Mouse (Mus musculus): ENCODE measurements around the gene Numb. TPM values are rescaled to one million over a fixed set of nuclear protein-coding genes. Genes with fewer than 3 reads are reported as not detected.

Numb gene
- total RNA-seq, 2 experiments from 2014 or later = 26.7 to 38.7 TPM

DNA sequence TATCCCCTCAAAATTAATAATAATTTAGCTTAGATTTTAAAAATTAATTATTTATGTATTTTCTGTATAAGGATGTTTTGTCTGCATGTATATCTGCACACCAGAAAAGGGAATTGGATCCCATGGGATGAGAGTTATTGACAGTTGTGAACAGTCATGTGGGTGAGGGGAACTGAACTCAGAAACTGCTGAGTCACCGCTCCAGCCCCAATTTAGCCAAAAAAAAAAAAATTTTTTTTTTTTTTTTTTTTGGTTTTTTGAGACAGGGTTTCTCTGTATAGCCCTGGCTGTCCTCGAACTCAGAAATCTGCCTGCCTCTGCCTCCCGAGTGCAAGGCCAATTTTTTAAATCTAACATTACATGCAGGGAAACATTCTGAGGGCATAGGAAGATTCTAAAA is 109.8 kb downstream of the Numb start:
- DNase-seq (ENCODE audit: low spot score in 2 of 2) = no peak
- no peak for TF ChIP-seq CTCF (conservative IDR thresholded peaks at IDR 0.05)
- Histone ChIP-seq H3K27ac (no peak overlapping the region), H3K4me3 (no peak overlapping the region)

DNA sequence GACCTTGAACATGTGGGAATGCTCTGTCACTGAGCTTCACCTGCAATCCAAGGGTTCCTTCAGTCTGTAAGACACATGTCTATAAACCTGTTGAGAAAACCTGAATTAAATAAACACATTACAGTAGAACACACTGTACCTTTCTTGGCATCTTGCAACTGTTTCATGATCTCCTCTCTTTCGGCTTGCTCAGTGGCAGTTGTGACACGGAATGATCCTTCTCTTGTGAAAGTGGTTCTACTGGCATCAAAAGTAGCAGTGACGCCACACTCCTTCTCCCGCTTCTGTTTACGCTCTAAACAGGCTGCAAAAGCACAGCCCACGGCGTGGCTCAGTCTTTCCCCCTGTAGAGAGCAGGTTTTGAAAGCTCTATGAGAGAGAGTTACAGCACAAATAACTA is 118.1 kb downstream of the Numb start:
- DNase-seq (ENCODE audit: low spot score in 2 of 2) = no peak
- Histone ChIP-seq H3K4me3 (no peak overlapping the region), H3K27ac (no peak overlapping the region)
- no peak for TF ChIP-seq CTCF (conservative IDR thresholded peaks at IDR 0.05)

DNA sequence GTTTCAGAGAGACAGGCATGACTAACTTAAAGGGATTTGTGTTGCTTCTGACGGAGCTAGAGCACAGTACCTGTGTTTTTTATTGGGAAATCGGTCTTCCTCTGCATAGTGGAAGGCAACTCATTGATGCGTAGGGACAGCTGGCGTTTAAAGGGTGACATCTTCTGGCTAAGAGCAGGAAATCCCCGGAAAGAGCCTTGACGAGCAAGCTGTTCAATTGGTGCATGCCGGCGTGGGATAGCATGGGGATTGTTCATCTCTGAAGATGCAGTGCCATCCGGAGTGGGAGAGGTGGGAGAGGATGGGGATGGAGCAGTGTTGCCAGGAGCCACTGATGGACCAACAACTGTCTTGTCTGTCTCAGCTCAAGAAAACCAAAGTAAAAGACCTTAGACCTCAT is 120.8 kb downstream of the Numb start:
- TF ChIP-seq CTCF (conservative IDR thresholded peaks at IDR 0.05) = peak; percentile 65
- Histone ChIP-seq H3K4me3 (no peak overlapping the region), H3K27ac (no peak overlapping the region)
- peak; percentile 46 to 51 for DNase-seq (ENCODE audit: low spot score in 2 of 2)

DNA sequence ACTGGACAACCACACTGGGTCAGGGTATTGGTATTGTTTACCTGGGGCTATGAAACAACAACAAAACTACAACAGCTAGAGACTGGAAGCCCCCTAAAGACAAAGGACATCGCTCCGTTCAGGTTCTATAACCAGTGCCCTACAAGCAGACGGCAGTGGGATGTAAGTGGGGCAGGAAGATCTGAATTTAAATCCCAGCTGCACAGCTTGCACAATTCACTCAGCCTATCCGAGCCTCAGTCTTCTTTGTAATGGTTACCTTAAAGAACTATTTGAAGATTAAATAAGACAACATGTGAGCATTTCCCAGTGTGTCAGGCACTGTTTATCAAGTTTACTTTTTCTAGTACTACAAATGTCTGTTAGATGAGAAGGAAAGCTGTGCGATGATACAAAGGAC is 123.4 kb downstream of the Numb start:
- no peak for TF ChIP-seq CTCF (conservative IDR thresholded peaks at IDR 0.05)
- H3K27ac ChIP-seq = no peak overlapping the region
- H3K4me3 ChIP-seq = no peak overlapping the region
- no peak for DNase-seq (ENCODE audit: low spot score in 2 of 2)

DNA sequence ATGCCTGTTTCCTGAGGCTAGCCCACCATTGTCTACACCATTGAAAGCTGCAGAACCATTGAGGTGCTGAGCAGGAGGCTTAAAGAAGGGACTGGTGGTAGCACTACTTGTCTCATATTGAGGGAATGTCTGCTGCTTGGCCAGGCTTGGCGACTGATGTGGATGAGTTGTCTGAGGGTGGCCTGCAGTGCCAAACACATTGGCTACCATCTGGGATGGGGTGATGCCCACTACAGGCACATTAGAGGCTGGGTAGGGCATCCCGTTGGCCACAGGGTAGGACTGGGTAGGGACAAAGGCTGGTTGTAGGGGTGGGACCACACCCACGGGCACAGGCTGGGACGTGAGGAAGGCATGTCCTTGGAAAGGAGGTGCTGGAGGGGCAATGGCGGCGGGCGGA is 126.1 kb downstream of the Numb start:
- TF ChIP-seq CTCF (conservative IDR thresholded peaks at IDR 0.05) = no peak
- Histone ChIP-seq H3K4me3 (no peak overlapping the region), H3K27ac (no peak overlapping the region)
- no peak for DNase-seq (ENCODE audit: low spot score in 2 of 2)

DNA sequence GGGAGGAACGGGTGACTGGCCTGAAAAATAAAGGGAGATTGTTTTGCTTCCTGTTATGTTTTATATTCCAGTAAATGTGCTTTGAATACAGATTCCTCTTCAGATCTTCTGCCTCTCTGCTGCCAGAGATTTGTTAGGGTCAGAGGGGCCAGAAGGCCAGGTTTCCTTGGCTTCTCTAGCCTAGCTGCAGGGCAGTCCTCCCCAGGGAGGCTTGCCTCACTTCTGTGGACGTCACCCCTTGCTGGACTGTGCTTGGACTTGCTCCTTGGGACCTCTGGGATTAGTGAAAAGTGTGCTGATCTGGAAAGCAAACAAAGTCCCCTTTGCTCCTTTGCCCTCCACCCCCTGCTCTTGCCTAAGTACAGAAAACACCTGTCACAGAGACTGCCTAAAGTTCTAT is 126.7 kb downstream of the Numb start:
- no peak overlapping the region for H3K4me3 ChIP-seq
- DNase-seq (ENCODE audit: low spot score in 2 of 2) = no peak
- peak overlapping the region; percentile 36; the same call in 1 of the 2 replicates for H3K27ac ChIP-seq
- no peak for TF ChIP-seq CTCF (conservative IDR thresholded peaks at IDR 0.05)

DNA sequence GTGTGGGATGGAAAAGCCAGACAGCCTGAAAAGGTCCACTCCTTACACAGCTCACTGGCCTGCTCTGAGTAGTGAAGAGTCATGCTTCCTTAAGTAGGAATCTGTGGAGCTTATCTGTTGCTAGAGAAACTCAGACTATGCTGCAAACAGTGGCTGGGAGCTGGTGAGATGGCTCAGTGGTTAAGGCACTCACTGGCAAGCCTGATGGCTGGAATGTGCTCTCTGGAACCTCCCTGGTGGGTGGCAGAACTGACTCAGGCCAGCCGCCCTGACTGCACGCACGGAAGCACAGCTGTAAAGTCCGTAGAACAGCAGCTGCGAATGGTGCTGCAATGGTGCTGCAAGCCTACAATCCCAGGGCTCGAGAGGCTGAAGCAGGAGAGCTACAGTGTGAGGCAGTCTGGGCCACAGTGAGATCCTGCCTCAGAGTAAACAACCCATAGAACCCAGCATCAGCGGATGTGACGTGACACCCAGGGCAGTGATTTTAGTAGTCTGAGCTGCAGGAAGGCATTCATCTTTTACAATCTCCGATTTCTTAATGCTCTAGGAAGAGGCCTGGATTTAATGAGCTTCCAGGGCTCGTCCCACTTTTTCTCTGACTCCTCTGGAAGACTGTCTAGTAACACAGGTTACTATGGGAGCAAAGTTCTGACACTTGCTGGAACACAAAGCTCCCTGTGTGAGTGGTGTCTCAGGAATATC is 128.9 kb downstream of the Numb start:
- TF ChIP-seq CTCF (conservative IDR thresholded peaks at IDR 0.05) = no peak

DNA sequence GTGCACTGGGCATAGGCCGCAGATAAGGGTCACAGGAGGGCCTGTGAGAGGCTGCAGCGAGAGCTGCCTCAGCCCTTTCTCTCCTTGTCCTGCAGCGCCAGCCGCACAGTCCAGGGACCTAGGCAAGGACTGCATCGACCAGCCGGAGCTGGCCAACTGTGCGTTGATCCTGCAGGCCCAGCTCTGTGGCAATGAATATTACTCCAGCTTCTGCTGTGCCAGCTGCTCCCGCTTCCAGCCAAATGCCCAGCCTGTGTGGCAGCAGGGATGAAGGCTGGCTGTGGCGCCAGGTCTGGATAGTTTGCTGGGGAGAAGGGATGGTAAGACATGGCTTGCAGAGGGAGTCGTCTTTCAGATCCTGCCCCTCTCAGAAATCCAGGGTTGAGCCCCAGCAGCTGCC is 130.0 kb downstream of the Numb start:
- peak in 1 of 2 experiments; percentile 37 for DNase-seq (ENCODE audit: low spot score in 2 of 2)
- Histone ChIP-seq H3K27ac (no peak overlapping the region), H3K4me3 (no peak overlapping the region)
- no peak for TF ChIP-seq CTCF (conservative IDR thresholded peaks at IDR 0.05)

More for the DNA sequence above, 128.9 kb downstream of the Numb start:
- Histone ChIP-seq H3K27ac (no peak overlapping the region), H3K4me3 (no peak overlapping the region)
- no peak for DNase-seq (ENCODE audit: low spot score in 2 of 2)

DNA sequence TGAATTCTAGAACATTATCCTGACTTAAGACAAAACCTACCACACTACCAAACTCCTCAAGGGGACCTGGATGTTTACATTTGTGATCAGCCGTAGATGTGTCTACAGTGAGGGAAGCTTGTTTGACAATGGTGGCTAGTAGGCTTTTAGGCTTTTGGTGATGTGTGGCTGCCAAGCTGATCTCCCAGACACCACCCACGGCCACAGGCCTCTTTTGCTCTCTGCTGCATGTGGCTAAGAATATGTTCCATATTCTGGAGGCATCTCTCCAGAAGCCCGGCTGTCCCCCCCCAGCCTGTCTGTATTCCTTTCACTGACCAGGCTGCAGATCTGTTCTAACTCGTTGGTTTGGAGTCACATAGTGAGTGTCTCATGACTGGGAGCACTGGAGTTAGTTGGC is 131.0 kb downstream of the Numb start:
- H3K4me3 ChIP-seq = no peak overlapping the region
- TF ChIP-seq CTCF (conservative IDR thresholded peaks at IDR 0.05) = no peak
- no peak for DNase-seq (ENCODE audit: low spot score in 2 of 2)
- no peak overlapping the region for H3K27ac ChIP-seq

DNA sequence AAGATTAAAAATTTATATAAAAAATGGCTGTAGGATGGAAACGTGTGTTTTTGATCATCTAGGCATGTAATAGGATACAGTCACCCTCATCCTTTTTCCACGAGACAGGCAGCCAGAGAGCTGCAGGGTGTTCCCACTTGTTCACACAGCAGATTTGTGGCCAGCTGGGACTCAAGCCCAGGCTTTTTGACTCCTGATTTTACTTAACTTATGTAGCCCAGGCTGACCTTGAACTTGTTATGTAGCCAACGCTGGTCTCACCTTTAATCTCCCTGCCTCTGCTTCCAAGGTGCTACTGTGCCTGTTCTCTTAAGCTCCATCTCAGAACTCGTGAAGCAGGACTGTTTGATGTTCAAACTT is 132.0 kb downstream of the Numb start:
- no peak overlapping the region for H3K4me3 ChIP-seq
- TF ChIP-seq CTCF (conservative IDR thresholded peaks at IDR 0.05) = no peak
- no peak for DNase-seq (ENCODE audit: low spot score in 2 of 2)
- no peak overlapping the region for H3K27ac ChIP-seq

DNA sequence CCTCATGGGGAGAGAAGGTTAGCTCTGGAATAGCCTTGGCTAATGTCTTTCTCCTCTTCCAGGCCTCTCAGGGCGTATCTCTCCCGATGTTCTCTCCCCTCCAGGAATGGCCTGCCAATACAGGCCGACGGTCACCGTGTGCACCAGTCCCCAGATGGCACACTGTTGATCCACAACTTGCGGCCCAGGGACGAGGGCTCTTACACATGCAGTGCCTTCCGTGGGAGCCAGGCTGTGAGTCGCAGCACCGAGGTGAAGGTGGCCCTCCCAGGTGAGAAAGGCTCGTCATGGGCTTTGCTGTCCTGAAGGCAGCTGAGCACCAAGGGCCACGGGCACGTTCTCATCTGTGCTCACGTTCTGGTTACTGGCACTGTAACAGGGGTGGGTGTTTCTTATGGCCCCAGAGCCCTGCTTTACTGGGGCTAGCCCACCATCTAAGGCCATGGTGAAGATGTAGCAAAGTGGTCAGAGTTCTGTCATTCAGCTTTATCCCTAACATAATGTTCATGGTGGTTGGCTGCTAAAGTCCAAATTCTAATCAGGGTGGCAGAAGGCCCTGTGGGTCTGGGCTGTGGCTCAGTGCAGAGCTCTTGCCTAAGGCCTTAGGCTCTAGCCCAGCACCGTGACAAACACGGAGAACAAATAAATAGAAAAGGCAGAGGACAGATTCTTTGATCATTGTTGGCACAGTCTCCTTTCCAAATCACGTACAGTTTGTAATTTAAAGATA is 132.5 kb downstream of the Numb start:
- H3K27ac ChIP-seq = no peak overlapping the region
- no peak overlapping the region for H3K4me3 ChIP-seq
- TF ChIP-seq CTCF (conservative IDR thresholded peaks at IDR 0.05) = no peak
- DNase-seq (ENCODE audit: low spot score in 2 of 2) = no peak

DNA sequence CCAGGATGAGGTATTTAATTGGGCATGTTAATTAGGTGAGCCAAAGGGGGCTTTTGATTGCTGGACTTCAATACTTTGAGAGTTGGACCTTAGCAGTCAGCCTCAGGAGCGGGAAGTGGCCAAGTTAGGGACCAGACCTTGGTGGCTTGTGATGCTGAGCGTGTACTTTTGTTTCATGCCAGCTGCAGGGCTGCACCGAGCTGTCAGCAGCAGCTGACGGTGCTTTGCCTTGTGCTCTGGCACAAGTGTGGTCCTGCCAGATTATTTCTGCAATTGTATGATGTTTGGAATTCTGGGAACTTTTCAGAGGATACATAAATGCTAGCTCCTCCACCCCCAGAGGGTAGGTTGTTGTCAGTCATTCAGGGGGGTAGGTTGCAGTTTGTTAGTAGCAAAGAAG is 136.4 kb downstream of the Numb start:
- no peak for TF ChIP-seq CTCF (conservative IDR thresholded peaks at IDR 0.05)
- Histone ChIP-seq H3K4me3 (no peak overlapping the region), H3K27ac (no peak overlapping the region; the same call in 1 of the 2 replicates)
- DNase-seq (ENCODE audit: low spot score in 2 of 2) = no peak

DNA sequence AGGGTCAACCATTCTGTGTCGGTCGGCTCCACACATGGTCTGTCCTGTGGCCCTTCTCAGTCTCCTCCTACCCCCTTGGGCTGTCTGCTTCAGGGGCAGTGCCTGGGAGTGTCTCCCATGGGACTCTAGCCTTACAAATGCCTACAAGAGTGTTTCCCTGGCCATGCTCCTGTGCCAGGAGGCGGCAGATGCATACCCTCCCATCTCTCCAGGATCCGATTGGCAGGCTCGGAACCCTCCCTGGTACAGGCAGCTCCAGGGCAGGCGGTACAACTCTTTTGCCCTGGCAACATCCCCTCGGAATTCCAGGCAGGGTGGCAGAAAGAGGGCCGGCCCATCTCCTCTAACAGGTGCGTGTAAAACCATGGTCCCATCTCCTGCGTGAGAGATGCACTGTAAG is 139.1 kb downstream of the Numb start:
- H3K4me3 ChIP-seq = no peak overlapping the region
- no peak overlapping the region for H3K27ac ChIP-seq
- TF ChIP-seq CTCF (conservative IDR thresholded peaks at IDR 0.05) = no peak
- DNase-seq (ENCODE audit: low spot score in 2 of 2) = no peak

Measured in layer of hippocampus, adult 2 months (tissue).